Mouse (Mus musculus) G1E (cell line): ENCODE results near the gene Hba-x. TPM values are rescaled to one million over a fixed set of nuclear protein-coding genes. Genes with fewer than 3 reads are reported as not detected.

ENCODE experiments used
- ATAC-seq: 2 replicates; pipeline ENCODE4 v1.8.0; 2016; ENCODE audit warnings: mild to moderate bottlenecking; ENCODE audit not compliant: insufficient number of reproducible peaks, poor library complexity, low FRiP score, severe bottlenecking; ENCODE audit errors: extremely low read depth
- DNase-seq: peaks from one replicate; pipeline ENCODE4 v3.0.0; 2012; ENCODE audit warnings: low spot score
- H3K27me3 ChIP-seq: 2 replicates; pipeline ENCODE4 v1.6.1; 2012; ENCODE audit warnings: mild to moderate bottlenecking, low read length, inconsistent platforms; ENCODE audit not compliant: insufficient read depth
- H3K36me3 ChIP-seq: replicated peaks from 2 replicates; pipeline ENCODE3; 2012; ENCODE audit warnings: mild to moderate bottlenecking, inconsistent platforms
- H3K4me1 ChIP-seq: 2 replicates; pipeline ENCODE4 v1.6.1; 2012; ENCODE audit warnings: low read depth, low read length, inconsistent platforms, mixed read lengths; ENCODE audit not compliant: insufficient read depth
- H3K4me3 ChIP-seq: 2 replicates; pipeline ENCODE4 v1.5.1; 2012; ENCODE audit warnings: low read depth, mild to moderate bottlenecking, inconsistent platforms, low read length, moderate library complexity, mixed read lengths
- H3K9me3 ChIP-seq: replicated peaks from 2 replicates; pipeline ENCODE4 v1.6.1; 2012; ENCODE audit warnings: inconsistent platforms
- CTCF ChIP-seq: IDR thresholded peaks from 2 replicates; pipeline ENCODE4 v1.5.1; 2012; ENCODE audit warnings: low read depth, low read length, inconsistent platforms, mixed read lengths
- GATA1 ChIP-seq: IDR thresholded peaks from 2 replicates; pipeline ENCODE4 v1.6.1; 2012; ENCODE audit warnings: borderline replicate concordance, low read length, inconsistent platforms, mixed read lengths
- GATA2 ChIP-seq: IDR thresholded peaks from 2 replicates; pipeline ENCODE4 v1.6.1; 2012; ENCODE audit warnings: low read depth, low read length, inconsistent platforms, borderline replicate concordance
- POLR2AphosphoS5 ChIP-seq: IDR thresholded peaks from 2 replicates; pipeline ENCODE4 v1.6.1; 2012; ENCODE audit warnings: low read depth, low read length, inconsistent platforms; ENCODE audit not compliant: insufficient replicate concordance
- TAL1 ChIP-seq: conservative IDR thresholded peaks from 2 replicates; pipeline ENCODE4 v1.6.1; 2012; ENCODE audit warnings: low read depth, low read length, inconsistent platforms, mixed read lengths
- polyA plus RNA-seq: library from polyadenylated mRNA; stranded (reverse); fragments of >175 nt; gene quantifications from 2 replicates; pipeline ENCODE4 v1.2.3, GENCODE M21; 2012
- total RNA-seq, 2 experiments: library from RNA; stranded (forward) in 1 of 2; stranded (reverse) in 1 of 2; fragments of 200-1000 nt in 1 of 2; fragments of >200 nt in 1 of 2; fragmentation: Nextera tagmentation in 1 of 2; gene quantifications; 2 replicates each; pipeline ENCODE4 v1.2.3; 2014 to 2017

The Hba-x gene
- total and polyA plus RNA-seq, 3 experiments: 0.09 TPM; not detected in 2

DNA sequence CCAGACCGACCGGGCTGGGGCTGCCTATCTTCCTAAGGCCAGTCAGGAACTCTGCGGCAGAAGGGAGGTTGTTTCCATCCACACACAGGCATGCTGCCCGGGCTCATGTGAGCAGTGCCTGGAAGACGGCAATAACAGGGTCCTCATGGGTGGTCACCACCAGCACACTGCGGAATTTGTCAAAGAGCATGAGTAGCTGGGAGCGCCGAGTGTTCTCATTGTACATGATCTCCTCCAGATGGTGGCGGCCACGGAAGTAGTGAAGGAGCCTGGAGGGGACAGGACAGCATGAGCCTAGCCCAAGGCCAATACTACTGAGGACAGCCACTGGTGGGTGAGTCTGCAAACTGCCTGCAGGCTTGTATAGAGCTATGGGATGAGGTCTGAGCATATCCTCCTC lies 43.4 kb upstream of the Hba-x start:
- TF ChIP-seq GATA1: no peak
- H3K36me3 ChIP-seq: peaks cover 100% of the 10 kb centered on the region
- H3K9me3 ChIP-seq: no peaks in the 10 kb centered on the region
- DNase-seq: no peak
- H3K27me3 ChIP-seq: no peaks in the 10 kb centered on the region
- peaks cover 30% of the 10 kb centered on the region for H3K4me1 ChIP-seq
- no peak overlapping the region for H3K4me3 ChIP-seq
- ATAC-seq: no peak

DNA sequence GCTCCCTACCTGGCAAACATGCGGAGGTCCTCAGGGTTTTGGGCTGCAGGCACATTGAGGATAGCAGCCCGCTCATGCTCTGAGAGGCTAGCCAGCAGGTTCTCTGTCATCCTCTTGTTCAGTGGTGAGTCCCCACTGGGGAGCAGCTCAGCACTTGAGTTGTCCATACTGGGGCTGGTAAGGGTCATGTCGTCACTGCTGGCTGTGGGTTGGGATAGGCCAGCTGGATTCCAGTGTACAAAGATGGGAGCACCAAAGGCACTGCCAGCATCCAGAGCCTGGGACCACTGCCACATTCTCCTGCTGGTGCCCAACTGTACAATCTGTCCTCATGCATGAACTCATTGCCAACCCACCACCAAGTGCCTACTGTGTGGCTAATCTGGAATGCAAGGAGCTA lies 42.3 kb upstream of the Hba-x start:
- no peaks in the 10 kb centered on the region for H3K27me3 ChIP-seq
- ATAC-seq (no peak), DNase-seq (no peak)
- peaks cover 100% of the 10 kb centered on the region for H3K36me3 ChIP-seq
- H3K4me3 ChIP-seq: no peak overlapping the region
- H3K4me1 ChIP-seq: peaks cover 31% of the 10 kb centered on the region
- H3K9me3 ChIP-seq: no peaks in the 10 kb centered on the region
- TF ChIP-seq GATA1 (no peak), CTCF (no peak), POLR2AphosphoS5 (no peak), GATA2 (no peak), TAL1 (no peak)

DNA sequence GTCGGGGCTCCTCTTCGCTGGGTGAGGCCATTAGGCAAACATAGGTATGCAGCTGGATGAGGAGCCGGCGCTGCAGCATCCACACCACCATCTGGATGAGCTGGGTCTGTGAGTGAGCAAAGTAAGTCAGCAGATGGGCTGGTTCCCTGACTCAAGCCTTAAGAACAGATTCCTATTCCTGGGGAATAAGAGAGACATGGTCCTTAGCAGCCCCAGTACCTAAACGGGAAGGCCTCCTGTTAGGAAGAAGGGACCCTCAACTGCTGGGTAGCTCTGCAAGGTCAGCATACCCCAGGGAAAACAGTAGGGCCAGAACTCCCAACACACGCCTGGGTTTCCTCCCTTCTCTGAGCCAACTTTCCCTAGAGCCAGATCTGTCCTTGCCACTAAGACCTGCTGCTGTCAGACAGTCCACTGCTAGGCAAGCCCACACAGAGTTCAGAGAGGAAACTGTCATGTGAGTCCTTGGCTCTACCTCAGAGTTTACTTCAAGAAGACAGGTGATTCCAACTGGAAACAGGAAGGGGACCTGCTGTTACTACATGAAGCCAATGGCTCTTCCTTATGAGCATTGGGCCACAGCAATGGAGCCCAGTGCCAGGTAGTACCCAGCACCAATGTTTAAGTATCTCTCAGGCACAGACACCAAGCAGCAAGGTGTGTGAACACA lies 41.2 kb upstream of the Hba-x start:
- H3K36me3 ChIP-seq: peaks cover 99% of the 10 kb centered on the region
- ATAC-seq: no peak
- H3K4me1 ChIP-seq: peaks cover 36% of the 10 kb centered on the region
- no peak overlapping the region for H3K4me3 ChIP-seq
- no peaks in the 10 kb centered on the region for H3K27me3 ChIP-seq
- TF ChIP-seq GATA1 (no peak), GATA2 (no peak), CTCF (no peak), TAL1 (no peak), POLR2AphosphoS5 (no peak)
- no peak for DNase-seq
- H3K9me3 ChIP-seq: no peaks in the 10 kb centered on the region

DNA sequence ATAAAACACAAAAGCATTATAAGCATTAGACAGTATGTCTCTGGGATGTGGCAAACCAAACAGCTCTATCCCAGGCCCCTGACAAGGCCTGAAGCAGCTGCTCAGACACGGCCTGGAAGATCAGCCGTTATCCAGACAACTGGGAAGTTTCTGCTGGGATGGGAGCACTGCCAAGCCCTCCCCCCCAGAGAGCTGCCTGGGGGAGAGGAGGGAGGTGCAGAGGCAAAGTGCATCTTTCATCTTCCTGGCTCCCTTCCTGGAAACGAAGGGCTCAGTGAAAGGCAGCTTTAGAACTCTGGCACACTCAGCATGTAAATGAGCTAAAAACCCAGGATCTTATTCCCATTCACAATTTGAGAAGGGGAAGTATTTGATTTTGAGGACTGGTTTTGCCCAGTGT lies 40.6 kb upstream of the Hba-x start:
- H3K9me3 ChIP-seq: no peaks in the 10 kb centered on the region
- no peak for DNase-seq

DNA sequence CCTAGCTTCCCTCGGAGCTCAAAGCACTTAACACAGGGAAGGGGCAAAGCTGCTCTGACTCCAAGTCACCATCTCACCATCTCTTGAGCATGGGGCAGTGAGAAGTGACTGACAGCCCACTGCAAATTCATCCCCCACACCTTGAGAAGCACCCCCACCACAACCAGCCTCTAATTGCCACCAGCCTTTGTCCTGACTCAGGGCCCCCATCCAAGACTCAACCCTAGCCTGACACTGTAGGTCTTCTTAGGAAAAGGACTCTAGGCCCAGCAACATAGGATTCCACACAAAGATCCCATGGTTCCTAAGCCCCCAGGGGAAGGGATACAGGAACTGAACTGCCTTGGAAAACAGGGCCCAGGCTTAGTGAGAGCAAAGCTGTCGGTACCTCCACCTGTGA lies 40.1 kb upstream of the Hba-x start:
- TF ChIP-seq POLR2AphosphoS5 (no peak), GATA1 (no peak), TAL1 (no peak), GATA2 (no peak), CTCF (no peak)
- Histone ChIP-seq H3K36me3 (peaks cover 99% of the 10 kb centered on the region), H3K9me3 (no peaks in the 10 kb centered on the region), H3K27me3 (no peaks in the 10 kb centered on the region), H3K4me3 (no peak overlapping the region), H3K4me1 (peaks cover 26% of the 10 kb centered on the region)
- no peak for DNase-seq
- ATAC-seq: no peak

More for the DNA sequence above, 40.6 kb upstream of the Hba-x start:
- Histone ChIP-seq H3K27me3 (no peaks in the 10 kb centered on the region), H3K4me1 (peaks cover 31% of the 10 kb centered on the region), H3K36me3 (peaks cover 99% of the 10 kb centered on the region), H3K4me3 (no peak overlapping the region)
- no peak for ATAC-seq
- no peak for TF ChIP-seq POLR2AphosphoS5
- no peak for TF ChIP-seq GATA2
- no peak for TF ChIP-seq TAL1
- TF ChIP-seq GATA1: no peak
- no peak for TF ChIP-seq CTCF

DNA sequence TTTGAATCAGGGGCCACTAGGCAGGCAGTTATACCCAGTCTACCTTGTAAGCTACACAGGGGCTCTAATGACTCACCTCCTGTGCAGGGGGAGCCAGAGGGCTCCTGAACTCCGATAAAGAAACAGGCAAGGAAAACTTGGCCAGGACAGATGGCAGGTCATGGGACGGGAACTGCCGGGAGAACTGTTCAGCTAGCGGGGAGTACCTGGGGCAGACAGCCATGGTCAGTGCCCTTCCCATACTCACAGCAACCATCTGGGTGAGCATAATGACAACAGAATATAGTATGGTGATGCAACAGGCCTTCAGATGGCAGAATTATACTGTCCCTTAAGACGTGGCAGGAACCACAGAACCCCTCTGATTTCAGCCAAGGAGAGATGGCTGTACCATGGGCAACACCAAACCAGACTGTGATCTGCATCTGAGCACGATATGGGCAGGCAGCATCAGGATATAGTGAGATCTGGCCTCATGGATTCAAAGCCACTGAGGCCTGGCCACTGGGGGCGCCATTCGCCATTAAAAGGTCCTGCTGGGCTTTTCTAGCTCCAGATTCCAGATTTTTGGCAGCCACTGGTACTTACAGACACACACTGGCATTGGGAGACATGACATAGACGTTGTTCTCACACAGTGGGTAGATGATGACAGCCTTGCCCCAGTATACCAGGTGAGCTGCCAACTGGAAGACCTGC lies 39.3 kb upstream of the Hba-x start:
- Histone ChIP-seq H3K4me1 (peaks cover 20% of the 10 kb centered on the region; the same call in 1 of the 2 replicates), H3K36me3 (peaks cover 99% of the 10 kb centered on the region), H3K27me3 (no peaks in the 10 kb centered on the region), H3K4me3 (no peak overlapping the region), H3K9me3 (no peaks in the 10 kb centered on the region)
- DNase-seq: no peak
- no peak; the same call in 1 of the 2 replicates for ATAC-seq
- TF ChIP-seq CTCF (peak; percentile 46), GATA1 (no peak), GATA2 (no peak)

DNA sequence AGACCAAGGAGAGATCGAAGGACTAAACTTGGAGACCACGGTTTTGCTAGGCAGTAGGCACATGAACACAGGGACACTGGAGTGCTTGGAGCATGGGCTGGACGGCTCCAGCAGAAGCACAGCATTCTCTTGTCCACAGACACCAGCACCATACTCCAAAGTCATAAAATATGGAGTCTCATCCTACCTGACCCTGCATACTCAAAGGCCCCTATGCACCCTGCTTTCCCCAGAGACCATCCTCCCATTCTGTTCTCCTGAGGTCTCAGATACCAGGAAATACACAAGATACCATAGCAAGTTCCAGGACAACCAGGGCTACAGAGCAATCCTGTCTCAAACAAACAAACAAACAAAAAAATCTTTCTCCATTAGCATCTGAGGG lies 38.8 kb upstream of the Hba-x start:
- no peaks in the 10 kb centered on the region for H3K27me3 ChIP-seq
- no peak for TF ChIP-seq TAL1
- TF ChIP-seq GATA2: no peak
- no peak for TF ChIP-seq POLR2AphosphoS5
- TF ChIP-seq GATA1: no peak
- TF ChIP-seq CTCF: no peak; the same call in 1 of the 2 replicates
- peaks cover 24% of the 10 kb centered on the region for H3K4me1 ChIP-seq
- peaks cover 99% of the 10 kb centered on the region for H3K36me3 ChIP-seq
- DNase-seq (no peak), ATAC-seq (no peak)
- H3K4me3 ChIP-seq: no peak overlapping the region
- no peaks in the 10 kb centered on the region for H3K9me3 ChIP-seq
